Mouse (Mus musculus): Measurements from ENCODE around the gene Snap47. TPM values are rescaled to one million over a fixed set of nuclear protein-coding genes. Genes with fewer than 3 reads are reported as not detected.

Snap47 gene
- polyA plus RNA-seq, 1 experiment: 0.58 TPM

- Histone ChIP-seq H3K4me3 (replicated peaks) (no peak overlapping the region), H3K4me1 (ENCODE audit: control insufficient read depth) (peaks cover 3% of the 10 kb centered on the region), H3K9me3 (ENCODE audit: control insufficient read depth, low read length) (no peaks in the 10 kb centered on the region), H3K36me3 (ENCODE audit: control insufficient read depth) (peaks cover 13% of the 10 kb centered on the region), H3K27me3 (ENCODE audit: control insufficient read depth) (no peaks in the 10 kb centered on the region)
- TF ChIP-seq GATA1 (IDR thresholded peaks at IDR 0.05; ENCODE audit: low read length): no peak
- TF ChIP-seq TAL1 (IDR thresholded peaks at IDR 0.05; ENCODE audit: low read length): no peak
Observed at GRCm38 (mm10) chr11:59410851-59411250, 40.1 kb downstream of the Snap47 start.

- no peaks in the 10 kb centered on the region for H3K27me3 ChIP-seq (ENCODE audit: control insufficient read depth)
- H3K4me1 ChIP-seq (ENCODE audit: control insufficient read depth): no peaks in the 10 kb centered on the region; the same call in 1 of the 2 replicates
- TF ChIP-seq GATA1 (IDR thresholded peaks at IDR 0.05; ENCODE audit: low read length) (no peak), TAL1 (IDR thresholded peaks at IDR 0.05; ENCODE audit: low read length) (no peak)
- H3K36me3 ChIP-seq (ENCODE audit: control insufficient read depth): peaks cover 15% of the 10 kb centered on the region
- H3K9me3 ChIP-seq (ENCODE audit: control insufficient read depth, low read length): no peaks in the 10 kb centered on the region
- no peak overlapping the region for H3K4me3 ChIP-seq (replicated peaks)
Observed at GRCm38 (mm10) chr11:59405761-59406160, 45.2 kb downstream of the Snap47 start.

GRCm38 (mm10) chr11:59400876-59401275, 50.1 kb downstream of the Snap47 start:
- Histone ChIP-seq H3K36me3 (ENCODE audit: control insufficient read depth) (peaks cover 1% of the 10 kb centered on the region), H3K4me3 (replicated peaks) (no peak overlapping the region), H3K9me3 (ENCODE audit: control insufficient read depth, low read length) (no peaks in the 10 kb centered on the region), H3K27me3 (ENCODE audit: control insufficient read depth) (peaks cover 10% of the 10 kb centered on the region), H3K4me1 (ENCODE audit: control insufficient read depth) (peaks cover 6% of the 10 kb centered on the region)
- TF ChIP-seq GATA1 (IDR thresholded peaks at IDR 0.05; ENCODE audit: low read length): no peak
- TF ChIP-seq TAL1 (IDR thresholded peaks at IDR 0.05; ENCODE audit: low read length): no peak

GRCm38 (mm10) chr11:59399830-59400229, 51.2 kb downstream of the Snap47 start:
- no peak overlapping the region for H3K4me3 ChIP-seq (replicated peaks)
- peaks cover 6% of the 10 kb centered on the region for H3K4me1 ChIP-seq (ENCODE audit: control insufficient read depth)
- H3K36me3 ChIP-seq (ENCODE audit: control insufficient read depth): no peaks in the 10 kb centered on the region; the same call in 1 of the 2 replicates
- peaks cover 10% of the 10 kb centered on the region for H3K27me3 ChIP-seq (ENCODE audit: control insufficient read depth)
- H3K9me3 ChIP-seq (ENCODE audit: control insufficient read depth, low read length): no peaks in the 10 kb centered on the region
- TF ChIP-seq GATA1 (IDR thresholded peaks at IDR 0.05; ENCODE audit: low read length): no peak
- TF ChIP-seq TAL1 (IDR thresholded peaks at IDR 0.05; ENCODE audit: low read length): no peak

GRCm38 (mm10) chr11:59397536-59398371, 53.2 kb downstream of the Snap47 start:
- Histone ChIP-seq H3K4me1 (ENCODE audit: control insufficient read depth) (peaks cover 6% of the 10 kb centered on the region), H3K27me3 (ENCODE audit: control insufficient read depth) (peaks cover 10% of the 10 kb centered on the region), H3K36me3 (ENCODE audit: control insufficient read depth) (no peaks in the 10 kb centered on the region; the same call in 1 of the 2 replicates), H3K4me3 (replicated peaks) (no peak overlapping the region), H3K9me3 (ENCODE audit: control insufficient read depth, low read length) (no peaks in the 10 kb centered on the region)
- TF ChIP-seq GATA1 (IDR thresholded peaks at IDR 0.05; ENCODE audit: low read length) (no peak), TAL1 (IDR thresholded peaks at IDR 0.05; ENCODE audit: low read length) (no peak)

GRCm38 (mm10) chr11:59394451-59394850, 56.5 kb downstream of the Snap47 start:
- Histone ChIP-seq H3K4me1 (ENCODE audit: control insufficient read depth) (peaks cover 6% of the 10 kb centered on the region), H3K36me3 (ENCODE audit: control insufficient read depth) (no peaks in the 10 kb centered on the region), H3K4me3 (replicated peaks) (no peak overlapping the region), H3K27me3 (ENCODE audit: control insufficient read depth) (peaks cover 10% of the 10 kb centered on the region), H3K9me3 (ENCODE audit: control insufficient read depth, low read length) (no peaks in the 10 kb centered on the region)
- TF ChIP-seq GATA1 (IDR thresholded peaks at IDR 0.05; ENCODE audit: low read length) (no peak), TAL1 (IDR thresholded peaks at IDR 0.05; ENCODE audit: low read length) (no peak)

- no peak overlapping the region for H3K4me3 ChIP-seq (replicated peaks)
- no peaks in the 10 kb centered on the region for H3K36me3 ChIP-seq (ENCODE audit: control insufficient read depth)
- H3K27me3 ChIP-seq (ENCODE audit: control insufficient read depth): peaks cover 10% of the 10 kb centered on the region
- peaks cover 6% of the 10 kb centered on the region for H3K4me1 ChIP-seq (ENCODE audit: control insufficient read depth)
- H3K9me3 ChIP-seq (ENCODE audit: control insufficient read depth, low read length): no peaks in the 10 kb centered on the region
- TF ChIP-seq GATA1 (IDR thresholded peaks at IDR 0.05; ENCODE audit: low read length) (no peak), TAL1 (IDR thresholded peaks at IDR 0.05; ENCODE audit: low read length) (no peak)
Observed at GRCm38 (mm10) chr11:59393591-59393990, 57.4 kb downstream of the Snap47 start.

- H3K4me3 ChIP-seq (replicated peaks): no peak overlapping the region
- no peaks in the 10 kb centered on the region for H3K36me3 ChIP-seq (ENCODE audit: control insufficient read depth)
- TF ChIP-seq GATA1 (IDR thresholded peaks at IDR 0.05; ENCODE audit: low read length): no peak
- no peak for TF ChIP-seq TAL1 (IDR thresholded peaks at IDR 0.05; ENCODE audit: low read length)
- H3K27me3 ChIP-seq (ENCODE audit: control insufficient read depth): peaks cover 2% of the 10 kb centered on the region
- H3K9me3 ChIP-seq (ENCODE audit: control insufficient read depth, low read length): no peaks in the 10 kb centered on the region
- peaks cover 2% of the 10 kb centered on the region; the same call in 1 of the 2 replicates for H3K4me1 ChIP-seq (ENCODE audit: control insufficient read depth)
Observed at GRCm38 (mm10) chr11:59392300-59392699, 58.7 kb downstream of the Snap47 start.

- no peaks in the 10 kb centered on the region for H3K9me3 ChIP-seq (ENCODE audit: control insufficient read depth, low read length)
- no peaks in the 10 kb centered on the region for H3K36me3 ChIP-seq (ENCODE audit: control insufficient read depth)
- no peak overlapping the region for H3K4me3 ChIP-seq (replicated peaks)
- TF ChIP-seq TAL1 (IDR thresholded peaks at IDR 0.05; ENCODE audit: low read length) (no peak), GATA1 (IDR thresholded peaks at IDR 0.05; ENCODE audit: low read length) (no peak)
- H3K27me3 ChIP-seq (ENCODE audit: control insufficient read depth): no peaks in the 10 kb centered on the region
- H3K4me1 ChIP-seq (ENCODE audit: control insufficient read depth): no peaks in the 10 kb centered on the region
Observed at GRCm38 (mm10) chr11:59390470-59390869, 60.5 kb downstream of the Snap47 start.
